Mouse (Mus musculus): ENCODE data around the gene Map3k1. TPM values are rescaled to one million over a fixed set of nuclear protein-coding genes. Genes with fewer than 3 reads are reported as not detected.

Map3k1 gene
- polyA plus RNA-seq, 2 experiments = 11.4 to 15.8 TPM

DNA sequence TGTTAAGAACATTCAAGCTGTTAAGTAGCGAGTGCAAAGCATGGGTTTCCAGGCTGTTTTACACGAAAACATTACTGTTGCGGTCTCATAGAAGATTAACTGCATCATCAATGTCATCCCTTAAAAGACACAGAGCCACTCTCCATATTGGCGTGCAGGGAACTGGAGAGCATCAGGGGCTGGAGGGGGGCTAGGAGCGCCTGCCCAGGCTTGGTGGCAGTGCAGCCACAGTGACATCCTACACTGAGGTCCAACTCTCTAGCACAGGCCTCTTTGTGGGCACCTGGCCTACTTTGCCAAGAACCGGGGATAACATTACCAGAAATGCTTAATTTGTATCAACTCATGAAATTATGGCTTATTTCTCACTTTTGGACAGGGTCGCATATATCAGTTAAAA lies 22.2 kb downstream of the Map3k1 start:
- WGBS = 91% methylated on average over 7 of the region's 7 CpGs
- no peak for DNase-seq (ENCODE audit: low spot score)

GRCm38 (mm10) chr13:111783451-111783850 lies 25.3 kb downstream of the Map3k1 start:
- WGBS = 83% methylated on average over 8 of the region's 8 CpGs
- DNase-seq (ENCODE audit: low spot score) = no peak

More for the DNA sequence above, 22.2 kb downstream of the Map3k1 start:
- Histone ChIP-seq H3K27ac (replicated peaks; ENCODE audit: low read depth, low read length) (no peak overlapping the region), H3K36me3 (ENCODE audit: control insufficient read depth, insufficient read depth, low read length) (no peaks in the 10 kb centered on the region), H3K4me2 (replicated peaks; ENCODE audit: low read depth, low read length, severe bottlenecking) (no peak overlapping the region), H3K9ac (ENCODE audit: low read depth, low read length, severe bottlenecking) (no peak overlapping the region), H3K4me1 (ENCODE audit: control insufficient read depth, insufficient read depth, low read length) (peaks cover 20% of the 10 kb centered on the region), H3K9me3 (ENCODE audit: control insufficient read depth, low read length) (no peaks in the 10 kb centered on the region), H3K4me3 (replicated peaks; ENCODE audit: low read length) (no peak overlapping the region), H3K27me3 (ENCODE audit: control insufficient read depth, insufficient read depth, low read length) (no peaks in the 10 kb centered on the region)
- no peak for TF ChIP-seq POLR2A (IDR thresholded peaks at IDR 0.05; ENCODE audit: borderline replicate concordance, extremely low read depth, insufficient read depth, insufficient read length)
- ATAC-seq (ENCODE audit: low FRiP score, low read depth) = no peak

GRCm38 (mm10) chr13:111779471-111779870 lies 29.3 kb downstream of the Map3k1 start:
- 77% methylated on average over 5 of the region's 5 CpGs for WGBS
- H3K4me1 ChIP-seq (ENCODE audit: control insufficient read depth, insufficient read depth, low read length) = no peaks in the 10 kb centered on the region
- H3K27ac ChIP-seq (replicated peaks; ENCODE audit: low read depth, low read length) = no peak overlapping the region
- H3K9me3 ChIP-seq (ENCODE audit: control insufficient read depth, low read length) = no peaks in the 10 kb centered on the region
- DNase-seq (ENCODE audit: low spot score) (no peak), ATAC-seq (ENCODE audit: low FRiP score, low read depth) (no peak)
- peaks cover 10% of the 10 kb centered on the region; the same call in 1 of the 2 replicates for H3K36me3 ChIP-seq (ENCODE audit: control insufficient read depth, insufficient read depth, low read length)
- H3K4me2 ChIP-seq (replicated peaks; ENCODE audit: low read depth, low read length, severe bottlenecking) = no peak overlapping the region
- TF ChIP-seq POLR2A (IDR thresholded peaks at IDR 0.05; ENCODE audit: borderline replicate concordance, extremely low read depth, insufficient read depth, insufficient read length) = no peak
- H3K9ac ChIP-seq (ENCODE audit: low read depth, low read length, severe bottlenecking) = no peak overlapping the region
- no peaks in the 10 kb centered on the region for H3K27me3 ChIP-seq (ENCODE audit: control insufficient read depth, insufficient read depth, low read length)
- no peak overlapping the region for H3K4me3 ChIP-seq (replicated peaks; ENCODE audit: low read length)

More at GRCm38 (mm10) chr13:111783451-111783850, 25.3 kb downstream of the Map3k1 start:
- no peak overlapping the region for H3K4me2 ChIP-seq (replicated peaks; ENCODE audit: low read depth, low read length, severe bottlenecking)
- H3K4me3 ChIP-seq (replicated peaks; ENCODE audit: low read length) = no peak overlapping the region
- H3K27me3 ChIP-seq (ENCODE audit: control insufficient read depth, insufficient read depth, low read length) = no peaks in the 10 kb centered on the region
- no peak for ATAC-seq (ENCODE audit: low FRiP score, low read depth)
- no peak overlapping the region for H3K27ac ChIP-seq (replicated peaks; ENCODE audit: low read depth, low read length)
- H3K9me3 ChIP-seq (ENCODE audit: control insufficient read depth, low read length) = no peaks in the 10 kb centered on the region
- no peaks in the 10 kb centered on the region for H3K4me1 ChIP-seq (ENCODE audit: control insufficient read depth, insufficient read depth, low read length)
- H3K9ac ChIP-seq (ENCODE audit: low read depth, low read length, severe bottlenecking) = no peak overlapping the region
- H3K36me3 ChIP-seq (ENCODE audit: control insufficient read depth, insufficient read depth, low read length) = no peaks in the 10 kb centered on the region
- no peak for TF ChIP-seq POLR2A (IDR thresholded peaks at IDR 0.05; ENCODE audit: borderline replicate concordance, extremely low read depth, insufficient read depth, insufficient read length)

DNA sequence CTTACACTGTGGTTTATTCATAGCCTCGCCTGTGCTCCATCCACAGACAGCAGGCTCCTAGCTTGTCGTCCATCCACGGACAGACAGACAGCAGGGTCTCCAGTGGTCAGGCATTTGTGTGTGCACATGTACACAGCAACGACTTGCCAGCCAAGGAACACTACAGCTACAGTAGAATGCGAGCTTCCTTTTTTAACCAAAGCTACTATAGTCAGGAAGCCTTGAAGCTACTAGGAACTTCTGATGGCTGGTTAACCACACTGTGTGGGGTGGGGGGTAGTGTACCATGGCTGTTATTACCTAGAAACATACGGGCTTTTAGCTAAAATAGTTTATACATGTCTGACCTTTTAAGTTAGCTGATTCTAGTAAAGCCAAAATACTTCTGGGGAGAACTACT lies 30.2 kb downstream of the Map3k1 start:
- WGBS = 74% methylated on average over 6 of the region's 6 CpGs
- Histone ChIP-seq H3K9me3 (ENCODE audit: control insufficient read depth, low read length) (no peaks in the 10 kb centered on the region), H3K36me3 (ENCODE audit: control insufficient read depth, insufficient read depth, low read length) (peaks cover 17% of the 10 kb centered on the region), H3K4me1 (ENCODE audit: control insufficient read depth, insufficient read depth, low read length) (no peaks in the 10 kb centered on the region), H3K4me3 (replicated peaks; ENCODE audit: low read length) (no peak overlapping the region), H3K4me2 (replicated peaks; ENCODE audit: low read depth, low read length, severe bottlenecking) (no peak overlapping the region), H3K27me3 (ENCODE audit: control insufficient read depth, insufficient read depth, low read length) (no peaks in the 10 kb centered on the region), H3K9ac (ENCODE audit: low read depth, low read length, severe bottlenecking) (no peak overlapping the region), H3K27ac (replicated peaks; ENCODE audit: low read depth, low read length) (no peak overlapping the region)
- ATAC-seq (ENCODE audit: low FRiP score, low read depth) (no peak), DNase-seq (ENCODE audit: low spot score) (no peak)
- no peak for TF ChIP-seq POLR2A (IDR thresholded peaks at IDR 0.05; ENCODE audit: borderline replicate concordance, extremely low read depth, insufficient read depth, insufficient read length)

GRCm38 (mm10) chr13:111777865-111778264 lies 30.9 kb downstream of the Map3k1 start:
- no peaks in the 10 kb centered on the region for H3K9me3 ChIP-seq (ENCODE audit: control insufficient read depth, low read length)
- no peak overlapping the region for H3K4me2 ChIP-seq (replicated peaks; ENCODE audit: low read depth, low read length, severe bottlenecking)
- 82% methylated on average over 10 of the region's 10 CpGs for WGBS
- H3K36me3 ChIP-seq (ENCODE audit: control insufficient read depth, insufficient read depth, low read length) = peaks cover 18% of the 10 kb centered on the region
- no peak overlapping the region for H3K4me3 ChIP-seq (replicated peaks; ENCODE audit: low read length)
- ATAC-seq (ENCODE audit: low FRiP score, low read depth) = no peak
- no peak for TF ChIP-seq POLR2A (IDR thresholded peaks at IDR 0.05; ENCODE audit: borderline replicate concordance, extremely low read depth, insufficient read depth, insufficient read length)
- no peak for DNase-seq (ENCODE audit: low spot score)
- no peaks in the 10 kb centered on the region for H3K4me1 ChIP-seq (ENCODE audit: control insufficient read depth, insufficient read depth, low read length)
- H3K27ac ChIP-seq (replicated peaks; ENCODE audit: low read depth, low read length) = no peak overlapping the region
- H3K27me3 ChIP-seq (ENCODE audit: control insufficient read depth, insufficient read depth, low read length) = no peaks in the 10 kb centered on the region
- H3K9ac ChIP-seq (ENCODE audit: low read depth, low read length, severe bottlenecking) = no peak overlapping the region

DNA sequence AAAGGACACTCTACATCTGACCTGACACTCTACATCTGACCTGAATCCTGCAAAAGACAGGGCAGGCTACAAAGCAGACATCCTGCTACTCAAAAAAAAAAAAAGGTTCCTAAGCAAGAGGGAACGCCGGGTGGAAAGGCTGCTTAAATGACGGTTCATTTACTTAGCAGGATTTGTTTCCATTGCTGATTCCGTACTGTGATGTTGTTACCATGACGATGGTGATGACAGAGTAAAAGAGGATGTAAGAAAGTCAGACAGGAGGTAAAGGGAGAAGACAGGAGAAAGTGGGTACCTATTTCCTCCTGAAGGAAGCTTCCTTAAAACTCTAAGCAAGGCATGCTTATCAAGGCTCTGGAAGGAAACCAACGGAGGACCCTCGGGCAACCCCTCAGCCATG lies 31.6 kb downstream of the Map3k1 start:
- no peak for TF ChIP-seq POLR2A (IDR thresholded peaks at IDR 0.05; ENCODE audit: borderline replicate concordance, extremely low read depth, insufficient read depth, insufficient read length)
- ATAC-seq (ENCODE audit: low FRiP score, low read depth) = no peak
- no peak overlapping the region for H3K4me2 ChIP-seq (replicated peaks; ENCODE audit: low read depth, low read length, severe bottlenecking)
- H3K27me3 ChIP-seq (ENCODE audit: control insufficient read depth, insufficient read depth, low read length) = no peaks in the 10 kb centered on the region
- H3K9me3 ChIP-seq (ENCODE audit: control insufficient read depth, low read length) = no peaks in the 10 kb centered on the region
- no peak overlapping the region for H3K27ac ChIP-seq (replicated peaks; ENCODE audit: low read depth, low read length)
- 79% methylated on average over 7 of the region's 7 CpGs for WGBS
- H3K36me3 ChIP-seq (ENCODE audit: control insufficient read depth, insufficient read depth, low read length) = peaks cover 24% of the 10 kb centered on the region
- H3K9ac ChIP-seq (ENCODE audit: low read depth, low read length, severe bottlenecking) = no peak overlapping the region
- no peak for DNase-seq (ENCODE audit: low spot score)
- no peak overlapping the region for H3K4me3 ChIP-seq (replicated peaks; ENCODE audit: low read length)
- H3K4me1 ChIP-seq (ENCODE audit: control insufficient read depth, insufficient read depth, low read length) = no peaks in the 10 kb centered on the region

Measured in limb, embryonic 14.5 days (tissue).